Mouse (Mus musculus) ovary, postnatal 10 days (tissue): ENCODE data around the gene Abca7.
A peak's percentile ranks its signal among the peaks of the same experiment; 100 is the strongest.

Source experiments
- DNase-seq: peaks from one replicate; pipeline ENCODE4 v3.0.0; 2022; ENCODE audit warnings: low spot score

The Abca7 gene

DNA sequence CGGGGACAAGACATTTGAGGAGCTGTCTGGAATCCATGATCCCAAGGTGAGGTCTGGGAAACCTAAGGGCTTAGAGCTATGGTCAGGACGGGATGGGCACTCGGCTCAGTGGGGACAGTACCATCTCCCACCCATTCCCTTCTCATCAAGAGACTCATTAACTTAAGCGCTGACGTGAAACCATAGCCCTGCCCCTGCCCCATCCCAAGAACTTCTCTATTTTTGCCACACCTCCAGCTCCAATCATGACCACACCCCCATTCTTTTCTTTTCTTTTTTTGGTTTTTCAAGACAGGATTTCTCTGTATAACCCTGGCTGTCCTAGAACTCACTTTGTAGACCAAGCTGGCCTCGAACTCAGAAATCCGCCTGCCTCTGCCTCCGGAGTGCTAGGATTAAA, 21.6 kb upstream of the Abca7 start:
- no peak for DNase-seq

- DNase-seq, result no peak
These were observed 20.1 kb upstream of the Abca7 start for GRCm38 (mm10) chr10:79976071-79976721.

- no peak for DNase-seq
These were observed 19.6 kb upstream of the Abca7 start for GRCm38 (mm10) chr10:79976722-79977107.

DNA sequence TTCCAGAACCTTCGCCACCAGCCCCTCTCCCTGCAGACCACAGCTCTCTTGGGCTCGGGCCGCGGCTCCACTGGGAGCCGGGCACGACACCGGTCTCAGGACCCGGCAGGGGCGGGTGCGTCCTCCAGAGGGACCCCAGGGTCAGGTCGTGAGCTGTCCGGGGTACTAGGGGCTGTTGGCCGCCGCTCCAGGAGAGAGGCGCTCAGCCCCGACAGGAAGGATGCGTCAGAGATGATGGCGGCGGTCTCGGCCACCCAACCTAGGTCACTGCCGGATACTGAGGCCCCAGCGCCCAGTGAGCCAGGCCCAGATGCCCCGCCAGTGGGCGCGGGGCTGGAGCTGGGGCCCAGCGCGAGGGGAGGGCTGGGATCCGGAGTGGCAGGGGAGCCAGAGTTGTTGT, 19.0 kb upstream of the Abca7 start:
- no peak for DNase-seq

DNA sequence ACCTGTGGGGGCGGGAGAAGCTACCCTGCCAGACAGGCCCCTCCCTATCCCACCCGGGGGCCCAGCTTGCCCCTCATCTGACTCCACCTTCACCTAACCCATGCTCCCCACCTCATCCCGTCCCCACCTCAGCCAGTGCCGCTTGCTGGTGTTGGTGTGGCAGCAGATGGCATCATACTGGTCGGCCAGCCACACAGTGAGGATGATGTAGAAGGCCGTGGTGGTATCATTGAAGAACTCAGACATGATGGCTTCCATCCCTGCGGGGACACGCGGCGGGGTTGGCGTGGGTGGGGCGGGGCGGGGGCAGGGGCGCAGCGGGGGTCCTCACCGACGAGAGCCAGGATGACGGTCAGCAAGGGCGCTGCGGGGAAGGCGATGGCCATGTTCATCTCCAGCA, 18.2 kb upstream of the Abca7 start:
- DNase-seq, result no peak

GRCm38 (mm10) chr10:79979401-79980155, 16.7 kb upstream of the Abca7 start:
- no peak for DNase-seq

GRCm38 (mm10) chr10:79983205-79983604, 13.1 kb upstream of the Abca7 start:
- no peak for DNase-seq

- peak; percentile 34 for DNase-seq
These were observed 12.6 kb upstream of the Abca7 start for GRCm38 (mm10) chr10:79983670-79984069.

GRCm38 (mm10) chr10:79984195-79984816, 12.0 kb upstream of the Abca7 start, which contains the start of gene Tmem259:
Gene Tmem259, minus strand, starts transcription at chr10:79984330.
- peak; percentile 71 for DNase-seq

DNA sequence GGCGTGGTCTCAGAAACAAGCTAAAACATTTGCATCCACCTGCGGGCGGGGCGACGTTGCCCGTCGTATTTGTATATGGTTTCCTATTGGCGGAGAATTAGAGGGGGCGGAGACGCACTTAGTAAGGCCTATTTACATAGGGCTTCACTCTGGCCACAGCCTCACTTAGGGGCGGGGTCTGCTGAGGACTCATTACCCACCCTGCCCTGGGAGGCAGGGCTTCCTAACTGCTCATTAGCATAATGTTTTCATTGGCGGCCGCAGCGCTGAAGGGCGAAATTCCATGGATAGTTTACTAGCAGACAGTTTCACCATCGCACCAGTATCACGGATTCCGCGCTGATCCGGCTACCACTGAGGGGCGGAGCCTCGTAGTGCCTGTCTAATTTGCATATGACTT, 11.4 kb upstream of the Abca7 start:
- peak; percentile 81 for DNase-seq

DNA sequence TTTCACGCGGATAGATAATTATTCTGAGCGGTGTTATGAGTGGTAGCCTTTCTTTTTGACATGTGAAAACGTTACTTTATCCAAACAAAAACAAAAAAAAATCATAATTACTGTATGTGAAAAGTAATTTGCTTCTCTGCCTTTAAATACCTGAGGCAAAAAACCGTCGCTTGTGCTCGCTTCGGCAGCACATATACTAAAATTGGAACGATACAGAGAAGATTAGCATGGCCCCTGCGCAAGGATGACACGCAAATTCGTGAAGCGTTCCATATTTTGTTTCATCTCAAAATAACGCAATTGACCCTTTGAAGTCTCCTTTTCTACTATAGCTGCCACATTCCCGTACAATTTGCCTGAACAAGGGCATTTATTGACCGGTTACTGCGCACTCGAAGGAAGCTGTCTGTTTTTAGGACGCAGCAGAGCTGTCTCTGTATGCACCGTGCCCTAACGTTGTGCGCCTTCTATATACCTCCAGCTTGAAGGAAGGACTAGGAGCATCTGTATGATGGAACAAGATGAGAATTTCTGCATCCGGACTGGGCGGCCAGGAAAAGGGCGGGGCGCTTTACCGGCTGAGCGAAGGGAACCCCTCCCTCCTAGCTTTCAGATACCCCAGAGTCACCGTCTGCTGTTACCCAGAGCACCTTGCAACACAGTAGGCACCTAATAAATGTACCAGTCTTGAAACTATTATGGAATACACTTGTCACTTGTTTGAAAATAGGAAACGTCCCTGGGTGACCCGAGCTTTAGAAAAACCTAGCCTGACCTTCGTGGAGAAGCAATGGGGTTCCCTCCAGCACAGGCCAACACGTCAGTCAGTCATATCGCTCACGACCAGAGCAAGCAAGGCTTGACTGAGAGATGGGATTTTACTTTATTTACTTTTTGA, 10.7 kb upstream of the Abca7 start:
- peak; percentile 29 for DNase-seq

GRCm38 (mm10) chr10:79986232-79986878, 9.9 kb upstream of the Abca7 start:
- no peak for DNase-seq

DNA sequence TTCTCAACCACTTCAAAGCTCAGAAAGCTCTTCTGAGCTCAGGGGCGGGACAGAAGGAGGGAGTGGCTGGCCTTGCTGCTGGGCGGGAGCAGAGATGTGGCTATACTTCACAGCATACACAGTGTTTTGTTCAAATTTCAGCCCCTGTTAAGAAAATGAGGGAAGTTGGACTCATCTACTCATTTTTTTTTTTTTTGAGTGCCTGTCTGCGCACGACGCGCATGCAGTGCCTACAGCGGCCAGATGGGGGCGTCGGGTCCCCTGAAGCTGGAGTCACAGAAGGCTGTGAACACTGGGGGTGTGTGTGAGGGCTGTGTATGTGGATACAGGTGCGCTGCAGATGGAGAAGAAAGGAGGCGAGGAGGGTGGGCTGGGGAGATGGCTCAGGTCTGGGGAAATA, 9.3 kb upstream of the Abca7 start:
- DNase-seq, result peak; percentile 64

GRCm38 (mm10) chr10:79987771-79988505, 8.4 kb upstream of the Abca7 start:
- no peak for DNase-seq

DNA sequence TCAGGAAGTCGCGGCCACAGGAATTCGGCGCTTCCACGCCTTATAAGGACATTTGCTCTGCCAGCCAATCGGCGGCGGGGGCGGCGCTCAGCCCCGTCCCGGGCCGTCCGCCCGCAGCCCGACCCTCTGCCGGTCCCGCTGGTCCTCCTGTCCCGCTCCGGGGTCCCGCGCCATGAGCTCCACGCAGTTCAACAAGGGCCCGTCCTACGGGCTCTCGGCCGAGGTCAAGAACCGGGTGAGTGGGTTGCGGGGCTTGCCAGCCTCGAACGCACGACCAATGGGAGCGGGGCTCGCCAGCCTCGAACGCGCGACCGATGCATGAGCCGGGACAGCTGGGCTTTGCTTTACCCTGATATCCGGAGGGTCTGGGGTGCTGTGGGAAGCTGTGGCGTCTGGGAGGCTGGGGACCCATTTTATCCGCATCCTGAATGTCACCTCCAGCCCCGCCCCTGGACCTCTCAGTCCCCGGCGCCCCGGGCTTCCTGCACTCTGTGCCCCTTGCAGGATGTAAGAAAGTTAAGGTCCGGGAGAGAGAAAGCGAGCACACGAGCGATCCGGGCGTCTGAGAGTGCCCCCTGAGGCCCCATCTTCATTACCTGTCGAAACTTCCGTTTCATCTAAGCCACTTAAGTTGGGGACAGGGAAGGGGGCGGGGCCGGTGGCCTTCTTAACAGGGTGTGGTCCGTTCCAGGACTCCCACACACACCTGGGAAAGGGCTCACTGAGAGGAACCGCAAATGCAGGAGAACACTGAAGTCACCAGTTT, 7.6 kb upstream of the Abca7 start, which contains the start of gene Cnn2:
Gene Cnn2 (plus strand): TSS at position 79 of the 766 bp plus-strand sequence.
- peak; percentile 51 for DNase-seq

GRCm38 (mm10) chr10:79989272-79989786, 7.0 kb upstream of the Abca7 start:
- DNase-seq, result no peak

DNA sequence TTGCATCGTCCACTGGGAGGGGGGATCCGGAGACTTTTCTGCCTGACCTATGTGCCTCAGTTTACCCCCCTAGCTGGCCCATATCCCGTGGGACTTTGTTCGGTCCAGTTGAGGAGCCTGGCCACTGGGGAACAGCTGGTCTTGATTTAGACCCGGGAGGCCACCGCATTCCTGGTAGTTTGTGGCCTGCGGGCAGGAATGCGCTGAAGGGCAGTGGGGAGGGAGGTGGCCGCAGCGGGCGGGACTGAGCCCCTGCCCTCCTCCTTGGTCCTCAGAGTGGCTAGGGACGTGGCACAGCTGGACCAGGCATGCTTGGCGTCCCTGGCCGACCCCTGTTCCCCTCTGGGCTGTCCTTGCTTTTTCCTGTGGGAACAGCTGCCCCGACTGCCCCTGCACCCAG, 6.4 kb upstream of the Abca7 start:
- no peak for DNase-seq

- no peak for DNase-seq
These were observed 5.2 kb upstream of the Abca7 start for GRCm38 (mm10) chr10:79991099-79991498.

DNA sequence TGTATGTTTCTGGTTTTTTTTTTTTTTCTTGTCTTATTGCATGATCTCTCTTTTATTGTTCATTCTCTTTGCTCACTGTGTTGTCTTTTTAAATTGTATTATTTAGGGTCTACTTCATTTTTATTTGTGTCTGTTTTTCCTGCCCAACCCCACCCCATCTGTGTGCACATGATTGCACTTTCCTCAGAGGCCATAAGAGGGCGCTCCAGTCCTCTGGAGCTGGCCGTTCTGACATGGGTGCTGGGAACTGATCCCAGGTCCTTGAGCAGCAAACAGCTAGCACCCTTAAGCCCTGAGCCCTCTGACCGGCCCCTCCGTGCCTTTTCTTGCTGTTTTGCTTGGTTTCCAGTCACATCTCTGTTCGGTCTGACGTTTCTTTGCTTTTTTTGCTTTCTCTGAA, 4.7 kb upstream of the Abca7 start:
- no peak for DNase-seq
